Mouse (Mus musculus) R1 (cell line): ENCODE results near the gene Map4k3.

Source experiments
- DNase-seq: peaks from one replicate; pipeline ENCODE4 v3.0.0-alpha.2; 2018; ENCODE audit warnings: low read depth, low spot score

The Map4k3 gene

DNA sequence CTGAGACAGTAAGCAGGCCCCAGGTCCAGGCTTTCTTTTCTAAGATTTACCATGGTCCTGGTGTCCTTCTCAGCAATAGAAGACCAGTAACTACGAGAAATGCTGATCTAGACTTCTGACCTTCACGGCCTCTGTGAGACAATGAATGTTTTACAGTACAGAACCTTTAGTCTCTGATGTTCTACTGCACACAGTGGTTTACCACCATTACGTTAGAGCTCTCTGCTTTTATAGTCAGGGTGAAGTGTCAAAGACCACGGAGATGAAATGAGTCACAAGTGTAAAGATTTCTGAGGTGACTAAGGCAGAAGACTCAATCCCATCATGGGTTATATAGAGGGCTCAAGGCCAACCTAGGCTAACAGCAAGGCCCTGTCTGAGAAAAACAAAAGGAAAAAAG, 95.9 kb downstream of the Map4k3 start:
- no peak for DNase-seq

GRCm38 (mm10) chr17:80631028-80631427, 97.3 kb downstream of the Map4k3 start:
- peak; percentile 72 for DNase-seq

DNA sequence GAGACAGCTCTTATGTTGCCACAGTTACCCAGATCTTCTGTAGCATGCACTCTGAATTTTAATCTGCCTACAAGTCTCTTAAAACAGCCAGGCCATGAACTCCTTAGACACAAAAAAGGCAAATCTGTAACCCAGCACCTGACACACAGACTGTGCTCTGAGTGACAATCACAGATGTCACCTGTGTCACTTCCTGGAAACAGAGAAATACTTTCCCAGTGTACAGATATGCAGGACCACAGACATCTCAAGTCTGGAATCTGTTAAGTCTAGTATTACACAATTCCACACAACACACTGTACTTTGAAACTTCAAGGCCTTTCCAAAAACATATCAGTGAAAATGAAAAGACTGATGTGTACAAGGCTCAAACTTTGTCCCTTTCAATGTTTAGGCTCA, 103.3 kb downstream of the Map4k3 start:
- DNase-seq, result no peak

- DNase-seq, result no peak
Measured at GRCm38 (mm10) chr17:80621691-80622090, 106.6 kb downstream of the Map4k3 start.

- DNase-seq, result peak; percentile 77
Measured at GRCm38 (mm10) chr17:80620786-80621423, 107.4 kb downstream of the Map4k3 start.

DNA sequence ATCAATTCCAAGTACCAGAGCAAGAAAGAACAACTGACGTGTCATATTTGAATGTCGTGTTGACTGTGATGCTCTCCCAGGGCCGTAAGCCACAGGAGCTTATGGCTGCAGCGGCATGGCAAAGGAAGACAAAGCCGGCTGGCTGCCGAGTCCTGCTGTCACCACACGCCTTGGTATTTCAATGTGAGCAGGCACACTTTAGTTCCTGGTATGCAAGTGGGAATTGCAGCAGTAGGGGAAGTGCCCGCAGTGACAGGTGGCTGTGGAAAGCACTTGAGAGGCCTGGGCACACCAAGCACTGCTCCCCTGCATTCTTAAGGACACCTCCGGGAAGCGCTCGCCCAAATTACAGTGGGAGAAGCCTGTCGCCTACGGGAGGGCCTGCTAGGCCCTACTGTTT, 108.7 kb downstream of the Map4k3 start:
- DNase-seq, result no peak

DNA sequence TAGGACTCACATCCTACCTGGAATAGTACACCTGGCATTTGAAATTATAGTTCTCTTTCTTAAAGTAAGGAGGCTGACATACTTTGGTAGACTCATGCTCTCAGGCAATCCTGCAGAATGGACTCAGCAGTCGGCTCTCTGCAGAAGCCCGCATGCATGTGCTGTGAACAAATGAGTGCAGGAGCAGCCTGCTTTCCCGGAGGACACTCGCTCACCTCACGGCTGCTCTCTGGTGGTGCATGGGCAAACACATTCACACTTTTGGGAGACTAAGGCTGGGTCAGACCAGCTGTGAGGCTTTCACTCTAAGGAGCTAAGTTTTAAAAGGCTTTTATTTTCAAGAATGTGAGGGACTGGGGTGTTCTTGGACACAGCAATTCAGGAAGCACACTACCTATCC, 109.4 kb downstream of the Map4k3 start:
- DNase-seq, result no peak

DNA sequence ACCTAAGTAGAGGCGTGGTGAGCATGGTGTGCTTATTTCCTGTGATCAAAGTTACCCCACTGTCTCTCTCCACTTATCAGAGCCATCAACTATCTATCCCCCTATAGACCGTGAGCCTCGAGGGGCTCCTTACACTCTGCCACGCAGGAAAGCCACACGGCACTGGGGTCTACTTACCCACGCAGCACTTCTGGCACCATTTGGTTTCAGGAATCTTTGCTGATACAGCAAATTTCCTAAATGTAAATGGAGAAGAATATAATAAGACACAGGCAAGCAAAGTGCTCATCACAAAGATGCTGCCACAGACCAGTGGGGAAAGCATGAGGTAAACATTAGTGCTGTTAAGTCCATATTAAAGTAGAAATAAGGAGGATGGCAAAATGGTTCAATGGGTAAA, 124.5 kb downstream of the Map4k3 start:
- no peak for DNase-seq

GRCm38 (mm10) chr17:80603079-80603625, 125.1 kb downstream of the Map4k3 start:
- DNase-seq, result no peak

DNA sequence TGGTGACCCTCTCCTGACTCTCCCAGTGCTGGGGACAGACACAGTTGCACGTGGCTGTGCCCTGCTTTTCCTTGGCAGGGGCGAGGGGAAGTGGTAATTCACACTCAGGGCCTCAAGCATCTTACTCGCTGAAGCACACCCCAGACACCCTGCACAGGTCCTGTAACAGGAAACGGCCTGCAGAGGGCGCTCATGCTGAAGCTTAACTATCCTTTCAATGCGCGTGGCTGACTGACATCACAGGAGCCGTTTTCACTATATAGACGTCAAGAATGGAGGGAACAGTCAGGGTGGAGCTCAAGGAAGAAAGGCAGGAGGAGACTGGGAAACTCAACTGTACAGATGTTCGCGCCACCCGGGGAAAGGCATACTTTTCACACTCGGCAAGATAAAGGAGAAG, 126.9 kb downstream of the Map4k3 start:
- peak; percentile 92 for DNase-seq

- DNase-seq, result no peak
Measured at GRCm38 (mm10) chr17:80583051-80583450, 145.2 kb downstream of the Map4k3 start.

- no peak for DNase-seq
Measured at GRCm38 (mm10) chr17:80579901-80580300, 148.4 kb downstream of the Map4k3 start.

DNA sequence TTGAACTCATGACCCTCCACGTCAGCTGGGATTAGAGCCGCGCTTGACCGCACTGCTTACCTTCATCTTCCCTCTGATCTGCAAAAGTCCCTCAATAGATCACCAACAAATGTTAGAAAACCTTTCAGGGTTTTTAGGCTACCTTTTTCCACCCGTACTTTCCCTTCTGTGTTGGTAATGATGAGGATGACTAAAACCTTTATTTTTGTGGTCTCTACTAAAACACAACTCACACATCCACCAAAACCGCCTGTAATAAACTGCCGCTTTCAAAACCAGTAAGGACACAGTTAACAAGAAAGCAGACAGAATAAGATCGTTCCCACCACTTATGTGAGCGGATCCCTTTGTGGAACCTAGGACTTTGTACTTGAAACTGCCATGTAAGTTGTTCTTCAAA, 149.2 kb downstream of the Map4k3 start:
- DNase-seq, result no peak

DNA sequence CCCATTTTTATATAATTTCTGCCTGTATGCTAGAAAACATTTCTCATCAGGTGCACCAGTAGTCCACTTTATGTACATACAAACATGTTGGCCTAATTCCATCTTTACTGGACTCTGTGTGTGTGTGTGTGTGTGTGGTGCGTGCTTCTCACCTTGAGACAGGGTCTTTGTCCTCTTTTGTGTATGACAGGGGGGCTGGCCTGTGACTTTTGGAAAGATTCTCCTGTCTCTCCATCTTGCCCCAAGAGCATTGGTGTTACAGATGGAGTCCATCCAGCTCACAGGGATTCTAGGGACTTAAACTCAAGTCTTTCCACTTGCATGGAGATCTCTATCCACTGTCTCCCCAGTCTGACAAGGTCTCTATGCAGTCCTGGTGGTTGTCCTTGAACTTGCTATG, 150.2 kb downstream of the Map4k3 start:
- no peak for DNase-seq

DNA sequence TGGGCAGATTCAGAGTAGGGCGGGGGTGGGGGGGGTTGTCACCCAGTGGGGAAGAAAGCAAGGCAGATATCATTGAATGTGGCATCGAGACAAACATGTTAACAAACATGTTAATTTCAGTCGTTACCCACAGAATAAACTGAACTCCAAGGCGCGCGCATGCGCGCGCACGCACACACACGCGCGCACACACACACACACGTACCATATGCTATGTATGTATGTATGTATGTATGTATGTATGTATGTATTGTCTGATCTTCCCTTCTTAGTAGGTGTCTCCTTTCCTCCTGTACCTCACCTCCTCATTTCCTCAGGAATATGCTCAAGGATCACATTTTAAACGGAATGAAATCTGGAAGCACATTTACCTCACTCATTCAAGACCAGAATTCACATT, 150.6 kb downstream of the Map4k3 start, which contains the start of gene Cdkl4:
Cdkl4 (minus strand) TSS at position 175 of the 400 bp plus-strand sequence.
- DNase-seq, result no peak

GRCm38 (mm10) chr17:80577214-80577613, 151.1 kb downstream of the Map4k3 start:
- DNase-seq, result peak; percentile 73

DNA sequence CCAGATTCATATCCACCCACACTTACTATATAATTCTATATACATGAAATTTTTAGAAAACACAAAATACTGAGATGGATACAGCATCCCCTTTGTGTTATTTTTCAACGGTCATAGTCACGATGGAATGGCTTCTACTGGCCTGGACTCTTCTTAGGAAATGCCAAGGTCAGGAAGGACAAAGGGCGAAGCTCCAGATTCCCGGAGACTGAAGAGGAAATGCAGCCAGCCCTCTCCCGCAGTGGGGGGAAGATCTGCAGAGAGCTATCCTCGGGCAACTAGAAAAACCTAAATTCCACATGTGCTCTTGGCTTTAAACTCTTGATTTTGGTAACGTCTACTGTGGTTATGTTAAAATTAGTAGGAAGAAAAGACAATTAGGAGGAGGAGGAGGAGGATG, 153.3 kb downstream of the Map4k3 start:
- DNase-seq, result peak; percentile 67

GRCm38 (mm10) chr17:80574471-80574965, 153.8 kb downstream of the Map4k3 start:
- peak; percentile 64 for DNase-seq

GRCm38 (mm10) chr17:80572187-80572935, 155.9 kb downstream of the Map4k3 start:
- DNase-seq, result no peak

DNA sequence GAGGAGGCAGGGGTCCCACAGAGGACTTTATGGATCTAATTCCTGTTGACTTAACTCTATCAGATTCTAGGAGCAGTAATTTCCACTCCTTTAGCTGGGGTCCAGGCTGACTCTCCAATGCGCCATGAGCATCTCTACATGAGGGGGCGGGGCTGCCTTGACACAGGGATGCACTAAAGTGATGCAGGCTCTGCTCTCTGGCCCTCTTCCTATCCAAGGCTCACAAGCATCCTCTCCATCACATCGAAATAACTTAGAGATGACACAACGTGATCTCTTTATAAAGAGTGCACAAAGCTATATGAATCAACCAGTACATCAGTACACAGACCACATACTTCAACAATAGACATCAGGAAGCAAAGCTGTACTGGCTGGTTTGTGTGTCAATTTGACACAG, 156.8 kb downstream of the Map4k3 start:
- no peak for DNase-seq

GRCm38 (mm10) chr17:80569718-80570117, 158.6 kb downstream of the Map4k3 start:
- DNase-seq, result peak; percentile 52

DNA sequence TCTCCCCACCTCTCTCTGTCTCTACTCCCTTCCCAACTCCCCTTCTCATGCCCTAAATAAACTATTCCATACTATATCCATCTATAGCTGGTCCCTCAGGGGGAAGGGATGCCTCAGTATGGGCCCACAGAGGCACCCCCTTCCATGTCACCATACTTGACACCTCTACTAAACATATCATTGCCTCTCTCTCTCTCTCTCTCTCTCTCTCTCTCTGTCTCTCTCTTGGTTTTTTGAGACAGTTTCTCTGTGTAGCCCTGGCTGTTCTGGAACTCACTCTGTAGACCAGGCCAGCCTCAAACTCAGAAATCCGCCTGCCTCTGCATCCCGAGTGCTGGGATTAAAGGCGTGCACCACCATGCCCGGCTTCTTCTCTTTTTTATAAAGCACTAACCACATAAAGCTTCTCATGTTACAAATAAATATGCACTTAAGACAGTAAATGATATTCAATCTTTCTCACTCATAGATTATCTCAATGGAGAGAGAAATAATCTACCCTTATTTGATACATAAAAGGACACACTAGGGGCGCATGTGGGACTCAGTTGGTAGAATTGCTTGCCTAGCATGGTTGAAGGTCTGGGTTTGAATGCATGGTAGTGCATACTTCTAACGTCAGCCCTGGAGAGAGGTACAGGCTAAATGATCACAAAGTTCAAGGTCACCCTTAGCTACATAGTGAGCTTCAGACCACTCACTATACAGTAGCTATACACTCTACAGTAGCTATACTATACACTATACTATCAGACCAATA, 159.3 kb downstream of the Map4k3 start:
- no peak for DNase-seq
